Mouse (Mus musculus): ENCODE results near the gene Hist1h4m. TPM values are rescaled to one million over a fixed set of nuclear protein-coding genes. Genes with fewer than 3 reads are reported as not detected.
"Not testable (repeated sequence)": the region's sequence is repeated elsewhere in the genome, so short reads cannot be mapped to it uniquely, and the experiment has no call there.

Hist1h4m gene
- polyA plus RNA-seq, 1 experiment from 2014 or later: not detected

DNA sequence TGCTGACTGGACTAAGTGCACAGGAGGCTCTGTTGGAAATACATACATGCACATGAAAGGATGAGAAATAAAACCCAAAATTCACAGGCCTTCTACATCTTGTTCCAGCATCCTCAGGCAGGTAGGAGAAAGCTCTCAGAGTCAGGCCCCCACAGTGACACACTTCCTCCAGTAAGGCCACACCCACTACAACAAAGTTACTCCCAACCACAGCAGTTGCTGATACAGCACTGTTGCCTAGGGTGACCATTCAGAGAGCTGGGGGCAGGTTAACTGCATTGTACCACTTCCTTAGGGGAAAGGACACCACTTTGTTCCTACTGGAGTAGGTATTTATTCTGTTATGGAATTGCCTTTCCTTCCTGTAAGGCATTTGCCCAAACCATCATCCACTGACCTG, 14.4 kb upstream of the Hist1h4m start:
- H3K4me2 ChIP-seq (ENCODE audit: low read length); H3K9me3 ChIP-seq (replicated peaks; ENCODE audit: control insufficient read depth, low read length, poor library complexity, severe bottlenecking); H3K27ac ChIP-seq (ENCODE audit: low read length); H3K27me3 ChIP-seq (ENCODE audit: control insufficient read depth, insufficient read depth, low read depth, low read length); H3K36me3 ChIP-seq (ENCODE audit: control insufficient read depth, insufficient read depth, low read length); H3K4me1 ChIP-seq (ENCODE audit: control insufficient read depth, insufficient read depth, low read length); H3K9ac ChIP-seq (ENCODE audit: low read depth, low read length); ATAC-seq; H3K4me3 ChIP-seq (ENCODE audit: low read depth, low read length): not testable (repeated sequence)

DNA sequence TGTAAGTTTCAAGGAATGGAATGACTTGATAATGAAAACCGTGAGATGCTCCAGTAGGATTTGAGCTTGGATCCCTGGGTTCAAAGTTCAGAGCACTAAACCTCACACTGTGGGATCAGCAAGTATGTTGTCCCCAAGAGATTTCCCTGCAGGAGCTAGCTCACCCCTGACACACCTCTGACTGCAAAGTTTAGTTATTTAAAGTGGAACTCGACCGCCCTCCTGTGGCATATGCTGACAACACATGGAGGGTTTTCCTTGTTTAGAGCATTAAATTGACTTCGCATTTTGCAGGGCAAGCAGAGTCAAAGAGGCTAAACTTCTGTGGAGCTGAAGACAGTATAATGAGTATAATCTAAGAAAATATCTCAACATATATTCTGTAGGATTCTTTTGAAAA, 8.5 kb upstream of the Hist1h4m start:
- not testable (repeated sequence) for H3K27me3 ChIP-seq (ENCODE audit: control insufficient read depth, insufficient read depth, low read depth, low read length); H3K36me3 ChIP-seq (ENCODE audit: control insufficient read depth, insufficient read depth, low read length); H3K9me3 ChIP-seq (replicated peaks; ENCODE audit: control insufficient read depth, low read length, poor library complexity, severe bottlenecking); H3K9ac ChIP-seq (ENCODE audit: low read depth, low read length); H3K27ac ChIP-seq (ENCODE audit: low read length); H3K4me3 ChIP-seq (ENCODE audit: low read depth, low read length); H3K4me1 ChIP-seq (ENCODE audit: control insufficient read depth, insufficient read depth, low read length); H3K4me2 ChIP-seq (ENCODE audit: low read length)
- ATAC-seq: peak; percentile 68
- WGBS: no CpG with 5 or more reads among the region's 4 CpGs

DNA sequence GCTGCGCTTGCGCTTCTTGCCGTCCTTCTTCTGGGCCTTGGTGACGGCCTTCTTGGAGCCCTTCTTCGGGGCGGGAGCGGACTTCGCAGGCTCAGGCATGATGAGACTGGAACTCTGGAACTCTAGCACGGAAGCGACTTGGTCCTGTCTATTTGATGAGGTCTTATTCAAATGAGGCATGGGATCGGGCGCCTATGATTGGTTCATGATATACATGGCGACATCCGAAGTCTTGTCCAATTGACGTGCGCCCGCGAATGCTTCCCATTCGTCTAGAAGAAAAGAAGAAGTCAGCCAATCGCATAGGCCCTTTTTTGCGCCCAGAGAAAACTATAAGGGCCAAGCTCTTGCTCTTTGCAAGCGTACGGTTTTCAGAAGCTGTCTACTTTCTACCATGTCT, 1.5 kb upstream of the Hist1h4m start, which contains the start of the genes Hist1h2bq and Hist1h2ao:
Gene Hist1h2bq (minus strand): TSS at position 125 of the 400 bp plus-strand sequence.
Gene Hist1h2ao (plus strand): TSS at position 393 of the 400 bp plus-strand sequence.
- no CpG with 5 or more reads among the region's 23 CpGs for WGBS
- not testable (repeated sequence) for H3K9me3 ChIP-seq (replicated peaks; ENCODE audit: control insufficient read depth, low read length, poor library complexity, severe bottlenecking)

DNA sequence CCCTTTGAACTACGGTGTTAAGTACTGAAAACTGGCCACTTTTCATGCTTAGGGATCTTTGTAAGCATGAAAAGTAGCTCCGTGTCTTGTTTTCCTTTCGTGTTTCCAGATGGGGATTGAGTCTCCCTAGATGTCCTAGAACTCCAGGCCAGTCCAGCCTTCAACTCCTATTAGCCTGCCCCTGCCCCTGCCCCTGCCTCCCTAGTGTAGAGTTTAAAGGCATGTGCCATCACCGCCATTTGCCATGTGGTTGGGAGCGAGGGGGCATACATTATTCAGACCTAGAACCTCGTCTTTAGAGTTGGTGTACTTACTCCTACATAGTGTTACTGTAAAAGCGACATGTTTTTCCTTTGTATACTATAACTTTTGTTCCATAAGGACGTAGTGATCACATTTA, 472 bp upstream of the Hist1h4m start:
- not testable (repeated sequence) for H3K4me1 ChIP-seq (ENCODE audit: control insufficient read depth, insufficient read depth, low read length)

More for the DNA sequence above, 1.5 kb upstream of the Hist1h4m start, which contains the start of the genes Hist1h2bq and Hist1h2ao:
- not testable (repeated sequence) for H3K36me3 ChIP-seq (ENCODE audit: control insufficient read depth, insufficient read depth, low read length); H3K9ac ChIP-seq (ENCODE audit: low read depth, low read length); H3K27ac ChIP-seq (ENCODE audit: low read length); H3K27me3 ChIP-seq (ENCODE audit: control insufficient read depth, insufficient read depth, low read depth, low read length); H3K4me1 ChIP-seq (ENCODE audit: control insufficient read depth, insufficient read depth, low read length); H3K4me2 ChIP-seq (ENCODE audit: low read length); H3K4me3 ChIP-seq (ENCODE audit: low read depth, low read length)
- peak; percentile 99 for ATAC-seq

DNA sequence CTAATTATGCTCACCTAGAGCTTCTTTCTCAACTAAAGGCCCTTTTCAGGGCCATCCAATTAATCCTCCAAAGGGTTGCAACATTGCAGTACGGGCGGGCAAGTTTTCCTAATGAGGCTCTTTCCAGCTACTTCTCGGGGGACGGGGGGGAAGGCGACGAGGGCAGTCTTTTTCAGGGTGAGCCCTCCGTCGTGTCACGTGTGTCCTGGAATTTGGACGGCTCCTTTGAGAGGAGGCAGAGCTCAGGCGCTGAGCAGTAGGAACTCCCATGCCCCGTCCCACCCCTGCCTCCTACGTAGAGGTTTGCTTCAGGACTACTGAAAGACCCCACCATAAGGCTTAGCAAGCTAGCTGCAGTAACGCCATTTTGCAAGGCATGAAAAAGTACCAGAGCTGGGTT, 546 bp downstream of the Hist1h4m start:
- H3K4me2 ChIP-seq (ENCODE audit: low read length): peak overlapping the region; percentile 46
- WGBS: 0% methylated on average over 12 of the region's 14 CpGs
- H3K27ac ChIP-seq (ENCODE audit: low read length); H3K36me3 ChIP-seq (ENCODE audit: control insufficient read depth, insufficient read depth, low read length); H3K9me3 ChIP-seq (replicated peaks; ENCODE audit: control insufficient read depth, low read length, poor library complexity, severe bottlenecking); H3K4me1 ChIP-seq (ENCODE audit: control insufficient read depth, insufficient read depth, low read length); ATAC-seq; H3K27me3 ChIP-seq (ENCODE audit: control insufficient read depth, insufficient read depth, low read depth, low read length); H3K9ac ChIP-seq (ENCODE audit: low read depth, low read length): not testable (repeated sequence)
- H3K4me3 ChIP-seq (ENCODE audit: low read depth, low read length): peak overlapping the region; percentile 9; the same call in 1 of the 2 replicates

More for the DNA sequence above, 472 bp upstream of the Hist1h4m start:
- no CpG with 5 or more reads among the region's 8 CpGs for WGBS
- H3K9me3 ChIP-seq (replicated peaks; ENCODE audit: control insufficient read depth, low read length, poor library complexity, severe bottlenecking); H3K4me2 ChIP-seq (ENCODE audit: low read length); H3K27me3 ChIP-seq (ENCODE audit: control insufficient read depth, insufficient read depth, low read depth, low read length); H3K9ac ChIP-seq (ENCODE audit: low read depth, low read length); H3K36me3 ChIP-seq (ENCODE audit: control insufficient read depth, insufficient read depth, low read length); H3K4me3 ChIP-seq (ENCODE audit: low read depth, low read length); H3K27ac ChIP-seq (ENCODE audit: low read length): not testable (repeated sequence)
- ATAC-seq: peak; percentile 29

DNA sequence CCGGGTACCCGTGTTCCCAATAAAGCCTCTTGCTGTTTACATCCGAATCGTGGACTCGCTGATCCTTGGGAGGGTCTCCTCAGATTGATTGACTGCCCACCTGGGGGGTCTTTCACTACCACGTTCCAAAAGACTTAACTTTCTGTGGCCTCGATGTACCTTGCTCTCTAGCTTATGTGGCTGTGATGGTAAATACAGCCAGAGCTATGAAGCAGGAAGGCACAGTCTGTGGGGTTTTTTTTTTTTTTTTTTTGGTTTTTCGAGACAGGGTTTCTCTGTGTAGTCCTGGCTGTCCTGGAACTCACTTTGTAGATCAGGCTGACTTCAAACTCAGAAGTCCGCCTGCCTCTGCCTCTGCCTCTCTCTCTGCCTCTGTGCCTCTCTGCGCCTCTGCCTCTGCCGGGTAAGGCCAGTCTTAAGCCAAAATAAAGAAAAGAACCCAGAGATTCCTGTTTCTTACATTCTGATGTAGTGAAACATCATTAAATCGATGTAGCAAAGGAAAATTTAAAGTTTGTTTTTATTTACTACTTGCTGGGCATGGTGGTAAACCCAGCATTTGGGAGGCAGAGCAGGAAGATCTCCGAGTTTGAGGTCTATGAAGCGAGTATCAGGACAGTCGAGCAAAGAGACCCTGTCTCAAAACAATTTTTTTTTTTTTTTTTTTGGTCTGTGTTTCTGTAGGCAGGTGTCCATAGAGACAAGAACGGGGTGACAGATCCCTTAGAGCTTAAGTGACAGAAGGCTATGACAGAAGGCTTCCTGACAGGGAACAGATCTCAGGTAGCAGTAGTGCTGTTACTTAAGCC, 8.7 kb downstream of the Hist1h4m start:
- H3K27me3 ChIP-seq (ENCODE audit: control insufficient read depth, insufficient read depth, low read depth, low read length); H3K4me2 ChIP-seq (ENCODE audit: low read length); H3K4me3 ChIP-seq (ENCODE audit: low read depth, low read length); H3K36me3 ChIP-seq (ENCODE audit: control insufficient read depth, insufficient read depth, low read length); H3K9ac ChIP-seq (ENCODE audit: low read depth, low read length); H3K4me1 ChIP-seq (ENCODE audit: control insufficient read depth, insufficient read depth, low read length); H3K9me3 ChIP-seq (replicated peaks; ENCODE audit: control insufficient read depth, low read length, poor library complexity, severe bottlenecking); ATAC-seq; H3K27ac ChIP-seq (ENCODE audit: low read length): not testable (repeated sequence)
- WGBS: 62% methylated on average over 6 of the region's 16 CpGs

DNA sequence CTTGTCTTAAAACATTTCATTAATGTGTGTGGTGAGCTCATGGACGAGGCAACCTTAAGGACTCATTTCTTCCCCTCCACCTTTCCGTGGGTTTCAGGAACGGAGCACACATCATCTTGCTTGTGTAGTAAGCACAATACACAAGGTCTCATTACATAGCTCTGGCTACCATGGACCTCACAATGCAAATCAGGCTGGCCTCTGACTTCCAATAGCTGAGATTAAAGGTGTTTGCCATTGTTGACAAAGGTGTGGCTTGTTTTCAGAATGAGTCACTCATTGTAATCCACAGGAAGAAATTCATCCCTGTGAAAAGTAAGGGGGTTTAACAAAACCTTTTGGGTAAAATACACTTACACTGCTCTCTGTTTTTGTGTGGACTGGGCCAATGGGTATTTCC, 17.0 kb downstream of the Hist1h4m start:
- Histone ChIP-seq H3K4me1 (ENCODE audit: control insufficient read depth, insufficient read depth, low read length) (no peaks in the 10 kb centered on the region), H3K4me2 (ENCODE audit: low read length) (no peak overlapping the region), H3K4me3 (ENCODE audit: low read depth, low read length) (no peak overlapping the region), H3K36me3 (ENCODE audit: control insufficient read depth, insufficient read depth, low read length) (no peaks in the 10 kb centered on the region), H3K27me3 (ENCODE audit: control insufficient read depth, insufficient read depth, low read depth, low read length) (no peaks in the 10 kb centered on the region), H3K9ac (ENCODE audit: low read depth, low read length) (no peak overlapping the region), H3K9me3 (replicated peaks; ENCODE audit: control insufficient read depth, low read length, poor library complexity, severe bottlenecking) (no peaks in the 10 kb centered on the region), H3K27ac (ENCODE audit: low read length) (no peak overlapping the region)
- no peak for ATAC-seq
- 86% methylated on average over 3 of the region's 3 CpGs for WGBS

DNA sequence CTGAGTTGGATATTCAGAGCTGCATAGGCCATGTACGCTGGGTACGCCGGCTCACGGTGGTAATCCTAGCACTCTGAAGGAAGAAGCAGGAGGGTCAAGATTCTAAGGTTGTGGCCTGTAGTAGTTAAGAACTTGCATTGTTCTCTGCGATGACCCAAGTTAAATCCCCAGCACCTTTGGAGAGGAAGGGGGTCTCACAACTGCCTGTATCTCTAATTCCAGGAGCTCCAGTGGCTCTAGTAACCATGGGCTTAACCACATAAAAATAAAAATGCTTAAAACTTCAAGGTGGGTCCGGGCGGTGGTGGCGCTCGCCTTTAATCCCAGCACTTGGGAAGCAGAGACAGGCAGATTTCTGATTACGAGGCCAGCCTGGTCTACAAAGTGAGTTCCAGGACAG, 18.8 kb downstream of the Hist1h4m start:
- Histone ChIP-seq H3K27ac (ENCODE audit: low read length) (no peak overlapping the region), H3K9me3 (replicated peaks; ENCODE audit: control insufficient read depth, low read length, poor library complexity, severe bottlenecking) (no peaks in the 10 kb centered on the region), H3K27me3 (ENCODE audit: control insufficient read depth, insufficient read depth, low read depth, low read length) (no peaks in the 10 kb centered on the region), H3K4me1 (ENCODE audit: control insufficient read depth, insufficient read depth, low read length) (no peaks in the 10 kb centered on the region), H3K9ac (ENCODE audit: low read depth, low read length) (no peak overlapping the region), H3K36me3 (ENCODE audit: control insufficient read depth, insufficient read depth, low read length) (no peaks in the 10 kb centered on the region), H3K4me2 (ENCODE audit: low read length) (no peak overlapping the region), H3K4me3 (ENCODE audit: low read depth, low read length) (no peak overlapping the region)
- 86% methylated on average over 10 of the region's 10 CpGs for WGBS
- ATAC-seq: no peak

DNA sequence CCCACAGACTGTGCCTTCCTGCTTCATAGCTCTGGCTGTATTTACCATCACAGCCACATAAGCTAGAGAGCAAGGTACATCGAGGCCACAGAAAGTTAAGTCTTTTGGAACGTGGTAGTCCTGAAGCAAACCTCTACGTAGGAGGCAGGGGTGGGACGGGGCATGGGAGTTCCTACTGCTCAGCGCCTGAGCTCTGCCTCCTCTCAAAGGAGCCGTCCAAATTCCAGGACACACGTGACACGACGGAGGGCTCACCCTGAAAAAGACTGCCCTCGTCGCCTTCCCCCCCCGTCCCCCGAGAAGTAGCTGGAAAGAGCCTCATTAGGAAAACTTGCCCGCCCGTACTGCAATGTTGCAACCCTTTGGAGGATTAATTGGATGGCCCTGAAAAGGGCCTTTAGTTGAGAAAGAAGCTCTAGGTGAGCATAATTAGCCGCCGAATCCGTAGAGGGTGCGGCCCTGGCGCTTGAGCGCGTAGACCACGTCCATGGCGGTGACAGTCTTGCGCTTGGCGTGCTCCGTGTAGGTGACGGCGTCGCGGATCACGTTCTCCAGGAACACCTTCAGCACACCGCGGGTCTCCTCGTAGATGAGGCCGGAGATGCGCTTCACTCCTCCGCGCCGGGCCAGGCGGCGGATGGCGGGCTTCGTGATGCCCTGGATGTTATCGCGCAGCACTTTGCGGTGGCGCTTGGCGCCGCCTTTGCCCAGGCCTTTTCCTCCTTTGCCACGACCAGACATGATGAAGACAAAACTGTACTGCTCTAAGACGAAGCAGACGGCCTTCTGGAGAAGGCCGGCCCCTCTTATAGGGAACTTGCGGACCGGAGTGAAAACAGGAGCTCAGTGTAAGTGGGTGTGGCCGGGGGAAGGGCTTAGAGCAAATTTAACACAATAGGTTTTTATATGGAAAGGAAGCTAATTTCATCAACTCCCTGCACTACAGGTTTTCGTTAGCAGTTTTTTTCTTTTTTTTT, 20.2 kb downstream of the Hist1h4m start, which contains the start of gene Hist1h4n:
Gene Hist1h4n (minus strand): TSS at position 779 of the 977 bp plus-strand sequence.
- peak; percentile 88 for ATAC-seq
- Histone ChIP-seq H3K4me3 (ENCODE audit: low read depth, low read length) (peak within 1 kb of the TSS; percentile 22), H3K4me2 (ENCODE audit: low read length) (peak within 1 kb of the TSS; percentile 43)
- not testable (repeated sequence) for H3K9me3 ChIP-seq (replicated peaks; ENCODE audit: control insufficient read depth, low read length, poor library complexity, severe bottlenecking); H3K9ac ChIP-seq (ENCODE audit: low read depth, low read length); H3K36me3 ChIP-seq (ENCODE audit: control insufficient read depth, insufficient read depth, low read length); H3K4me1 ChIP-seq (ENCODE audit: control insufficient read depth, insufficient read depth, low read length); H3K27me3 ChIP-seq (ENCODE audit: control insufficient read depth, insufficient read depth, low read depth, low read length); H3K27ac ChIP-seq (ENCODE audit: low read length)
- 0% methylated on average over 21 of the region's 58 CpGs for WGBS
